Mouse (Mus musculus): ENCODE results near the gene 1600014C23Rik. TPM values are rescaled to one million over a fixed set of nuclear protein-coding genes. Genes with fewer than 3 reads are reported as not detected.

1600014C23Rik gene
- total and polyA plus RNA-seq, 3 experiments, result 2.2 to 3.6 TPM; not detected in 1

DNA sequence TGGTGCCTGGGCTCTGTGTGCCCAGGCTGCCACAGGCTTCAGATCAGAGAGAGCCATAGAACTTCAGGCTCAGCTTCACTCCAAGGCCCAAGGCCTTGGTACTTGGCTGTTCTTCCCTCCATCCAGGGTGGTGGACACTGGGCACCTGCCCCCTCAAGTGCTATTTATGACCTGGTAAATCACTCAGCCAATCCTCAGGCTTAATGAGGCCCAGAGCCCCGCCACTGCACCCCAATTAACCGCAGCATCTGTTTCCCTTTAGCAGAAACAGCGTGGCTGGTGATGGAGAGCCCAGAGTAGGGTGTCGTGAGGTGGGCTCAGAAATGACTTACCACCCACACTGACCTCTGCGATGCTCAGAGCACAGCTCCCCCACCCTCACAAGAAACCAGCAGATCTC is 23.2 kb upstream of the 1600014C23Rik start:
- H3K4me1 ChIP-seq (ENCODE audit: insufficient read depth, low read depth, low read length), result peaks cover 27% of the 10 kb centered on the region
- H3K27me3 ChIP-seq (ENCODE audit: insufficient read depth, low read length), result peaks cover 67% of the 10 kb centered on the region
- no peaks in the 10 kb centered on the region for H3K9me3 ChIP-seq (replicated peaks)
- H3K4me3 ChIP-seq (ENCODE audit: low read depth, low read length), result no peak overlapping the region
- no peak for TF ChIP-seq GATA1 (IDR thresholded peaks at IDR 0.05; ENCODE audit: borderline replicate concordance, low read length)
- no peak for TF ChIP-seq POLR2AphosphoS5 (IDR thresholded peaks at IDR 0.05; ENCODE audit: insufficient replicate concordance, low read depth, low read length)
- TF ChIP-seq TAL1 (conservative IDR thresholded peaks at IDR 0.05; ENCODE audit: low read depth, low read length), result no peak
- TF ChIP-seq GATA2 (IDR thresholded peaks at IDR 0.05; ENCODE audit: borderline replicate concordance, low read depth, low read length), result no peak
- no peak for TF ChIP-seq CTCF (IDR thresholded peaks at IDR 0.05; ENCODE audit: low read depth, low read length)
- no peaks in the 10 kb centered on the region for H3K36me3 ChIP-seq (replicated peaks)
- no peak for ATAC-seq (ENCODE audit: extremely low read depth, insufficient number of reproducible peaks, low FRiP score, poor library complexity, severe bottlenecking)
- no peak for DNase-seq (ENCODE audit: low spot score)

DNA sequence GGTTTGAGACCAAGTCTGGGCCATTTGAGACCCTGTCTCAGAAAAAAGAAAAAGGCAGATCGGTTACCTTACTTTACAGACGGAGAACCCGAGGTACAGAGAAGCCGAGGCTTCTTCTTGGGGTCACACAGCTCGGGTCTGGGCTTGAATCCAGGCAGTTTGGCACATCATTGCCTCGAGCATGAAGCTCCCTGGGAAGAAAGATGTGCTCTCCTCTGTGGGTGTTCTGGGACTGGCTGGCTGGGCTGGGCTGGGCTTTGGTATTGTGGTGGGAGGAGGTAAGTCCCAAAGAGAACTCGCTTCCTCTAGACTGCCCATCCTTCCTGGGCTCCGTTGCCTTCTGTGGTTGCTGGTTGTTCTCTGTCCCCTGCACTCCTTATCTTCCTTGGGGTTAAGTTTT is 22.7 kb upstream of the 1600014C23Rik start:
- peaks cover 27% of the 10 kb centered on the region for H3K4me1 ChIP-seq (ENCODE audit: insufficient read depth, low read depth, low read length)
- H3K9me3 ChIP-seq (replicated peaks), result no peaks in the 10 kb centered on the region
- DNase-seq (ENCODE audit: low spot score), result no peak
- H3K27me3 ChIP-seq (ENCODE audit: insufficient read depth, low read length), result peaks cover 67% of the 10 kb centered on the region
- H3K4me3 ChIP-seq (ENCODE audit: low read depth, low read length), result no peak overlapping the region
- no peaks in the 10 kb centered on the region for H3K36me3 ChIP-seq (replicated peaks)
- ATAC-seq (ENCODE audit: extremely low read depth, insufficient number of reproducible peaks, low FRiP score, poor library complexity, severe bottlenecking), result no peak
- no peak for TF ChIP-seq TAL1 (conservative IDR thresholded peaks at IDR 0.05; ENCODE audit: low read depth, low read length)
- TF ChIP-seq GATA2 (IDR thresholded peaks at IDR 0.05; ENCODE audit: borderline replicate concordance, low read depth, low read length), result no peak
- no peak for TF ChIP-seq GATA1 (IDR thresholded peaks at IDR 0.05; ENCODE audit: borderline replicate concordance, low read length)
- no peak for TF ChIP-seq CTCF (IDR thresholded peaks at IDR 0.05; ENCODE audit: low read depth, low read length)
- TF ChIP-seq POLR2AphosphoS5 (IDR thresholded peaks at IDR 0.05; ENCODE audit: insufficient replicate concordance, low read depth, low read length), result no peak

DNA sequence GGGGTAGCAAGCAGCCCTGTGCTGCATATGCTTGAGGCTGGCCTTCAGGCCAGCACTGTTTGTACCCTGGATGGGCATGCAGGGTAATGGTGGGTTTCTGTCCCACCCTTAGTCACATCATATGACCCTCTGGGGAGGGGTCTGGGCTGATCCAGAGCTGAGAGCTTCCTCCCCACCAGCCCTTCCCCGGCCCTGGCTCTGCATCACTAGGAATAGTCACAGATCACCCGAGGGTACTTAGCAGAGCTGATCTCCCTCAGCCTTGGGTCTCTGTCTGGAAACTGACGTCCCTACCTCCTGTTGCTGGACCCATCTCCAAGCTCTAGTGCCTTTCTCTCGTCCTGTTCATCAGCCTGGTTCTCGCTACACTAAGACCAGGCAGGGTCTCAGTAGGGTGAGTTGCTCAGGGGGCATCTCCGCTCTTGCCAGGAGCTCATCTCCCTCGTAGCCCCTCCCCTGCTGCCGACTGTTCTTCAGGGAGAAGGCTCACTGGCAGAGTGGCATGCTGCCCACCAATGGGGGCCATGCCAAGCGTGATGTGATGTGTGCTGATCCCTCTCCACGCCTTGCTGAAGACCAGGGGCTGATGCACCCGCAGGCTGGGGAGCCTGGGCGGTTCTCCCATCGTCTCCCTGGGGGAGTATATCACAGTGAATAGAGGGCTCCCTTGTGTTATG is 20.7 kb upstream of the 1600014C23Rik start:
- DNase-seq (ENCODE audit: low spot score) (no peak), ATAC-seq (ENCODE audit: extremely low read depth, insufficient number of reproducible peaks, low FRiP score, poor library complexity, severe bottlenecking) (no peak)
- H3K4me3 ChIP-seq (ENCODE audit: low read depth, low read length), result no peak overlapping the region
- peaks cover 6% of the 10 kb centered on the region for H3K36me3 ChIP-seq (replicated peaks)
- H3K9me3 ChIP-seq (replicated peaks), result no peaks in the 10 kb centered on the region
- TF ChIP-seq GATA2 (IDR thresholded peaks at IDR 0.05; ENCODE audit: borderline replicate concordance, low read depth, low read length) (no peak), GATA1 (IDR thresholded peaks at IDR 0.05; ENCODE audit: borderline replicate concordance, low read length) (no peak), CTCF (IDR thresholded peaks at IDR 0.05; ENCODE audit: low read depth, low read length) (no peak), POLR2AphosphoS5 (IDR thresholded peaks at IDR 0.05; ENCODE audit: insufficient replicate concordance, low read depth, low read length) (no peak), TAL1 (conservative IDR thresholded peaks at IDR 0.05; ENCODE audit: low read depth, low read length) (no peak)
- H3K27me3 ChIP-seq (ENCODE audit: insufficient read depth, low read length), result peaks cover 51% of the 10 kb centered on the region
- peaks cover 42% of the 10 kb centered on the region for H3K4me1 ChIP-seq (ENCODE audit: insufficient read depth, low read depth, low read length)

DNA sequence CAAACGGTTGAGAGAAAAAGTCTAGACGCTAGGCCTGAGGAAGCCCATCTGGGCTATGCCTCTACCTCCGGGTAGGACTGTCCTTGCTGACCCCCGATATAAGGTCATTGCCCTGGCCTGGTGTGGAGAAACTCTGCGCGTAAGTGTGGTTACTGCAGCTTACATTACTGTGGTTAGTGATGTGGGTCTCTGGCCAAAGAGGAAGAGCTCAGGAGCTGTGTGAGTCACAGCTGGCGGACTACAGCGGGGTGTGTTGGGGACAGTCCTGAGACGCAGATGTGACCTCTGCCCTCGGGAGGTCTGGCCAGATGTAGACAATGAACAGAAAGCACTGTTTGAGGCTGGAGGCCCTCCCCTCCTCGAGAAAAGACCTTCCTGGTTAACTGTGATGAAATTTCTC is 19.0 kb upstream of the 1600014C23Rik start:
- Histone ChIP-seq H3K4me1 (ENCODE audit: insufficient read depth, low read depth, low read length) (peaks cover 57% of the 10 kb centered on the region), H3K27me3 (ENCODE audit: insufficient read depth, low read length) (peaks cover 51% of the 10 kb centered on the region), H3K36me3 (replicated peaks) (peaks cover 6% of the 10 kb centered on the region), H3K9me3 (replicated peaks) (no peaks in the 10 kb centered on the region), H3K4me3 (ENCODE audit: low read depth, low read length) (no peak overlapping the region)
- ATAC-seq (ENCODE audit: extremely low read depth, insufficient number of reproducible peaks, low FRiP score, poor library complexity, severe bottlenecking), result no peak
- no peak for DNase-seq (ENCODE audit: low spot score)
- TF ChIP-seq CTCF (IDR thresholded peaks at IDR 0.05; ENCODE audit: low read depth, low read length) (no peak), POLR2AphosphoS5 (IDR thresholded peaks at IDR 0.05; ENCODE audit: insufficient replicate concordance, low read depth, low read length) (no peak), GATA1 (IDR thresholded peaks at IDR 0.05; ENCODE audit: borderline replicate concordance, low read length) (no peak), TAL1 (conservative IDR thresholded peaks at IDR 0.05; ENCODE audit: low read depth, low read length) (no peak), GATA2 (IDR thresholded peaks at IDR 0.05; ENCODE audit: borderline replicate concordance, low read depth, low read length) (no peak)

DNA sequence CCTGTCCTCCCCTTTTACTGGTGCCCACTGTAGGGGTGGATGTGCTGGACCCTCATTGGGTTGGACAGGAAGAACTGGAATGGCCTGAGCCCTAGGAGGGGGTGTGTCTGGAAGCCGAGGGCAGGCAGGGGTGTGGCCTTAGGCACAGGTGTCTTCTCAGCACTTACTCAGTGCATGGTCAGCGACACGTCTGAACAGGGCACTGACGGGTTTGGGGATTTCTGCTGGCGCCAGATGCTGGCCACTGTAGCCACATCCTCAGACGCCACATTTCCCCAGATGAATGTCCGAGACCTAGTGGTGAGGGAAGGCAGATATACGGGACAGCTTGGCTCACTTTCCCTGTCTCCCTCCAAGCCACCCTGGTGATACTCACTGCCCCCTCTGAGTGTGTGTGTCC is 18.4 kb upstream of the 1600014C23Rik start:
- H3K36me3 ChIP-seq (replicated peaks), result peaks cover 6% of the 10 kb centered on the region
- H3K27me3 ChIP-seq (ENCODE audit: insufficient read depth, low read length), result peaks cover 46% of the 10 kb centered on the region
- peaks cover 59% of the 10 kb centered on the region for H3K4me1 ChIP-seq (ENCODE audit: insufficient read depth, low read depth, low read length)
- ATAC-seq (ENCODE audit: extremely low read depth, insufficient number of reproducible peaks, low FRiP score, poor library complexity, severe bottlenecking) (no peak), DNase-seq (ENCODE audit: low spot score) (no peak)
- no peaks in the 10 kb centered on the region for H3K9me3 ChIP-seq (replicated peaks)
- no peak overlapping the region for H3K4me3 ChIP-seq (ENCODE audit: low read depth, low read length)
- no peak for TF ChIP-seq TAL1 (conservative IDR thresholded peaks at IDR 0.05; ENCODE audit: low read depth, low read length)
- no peak for TF ChIP-seq CTCF (IDR thresholded peaks at IDR 0.05; ENCODE audit: low read depth, low read length)
- no peak for TF ChIP-seq GATA1 (IDR thresholded peaks at IDR 0.05; ENCODE audit: borderline replicate concordance, low read length)
- TF ChIP-seq GATA2 (IDR thresholded peaks at IDR 0.05; ENCODE audit: borderline replicate concordance, low read depth, low read length), result no peak
- TF ChIP-seq POLR2AphosphoS5 (IDR thresholded peaks at IDR 0.05; ENCODE audit: insufficient replicate concordance, low read depth, low read length), result no peak

DNA sequence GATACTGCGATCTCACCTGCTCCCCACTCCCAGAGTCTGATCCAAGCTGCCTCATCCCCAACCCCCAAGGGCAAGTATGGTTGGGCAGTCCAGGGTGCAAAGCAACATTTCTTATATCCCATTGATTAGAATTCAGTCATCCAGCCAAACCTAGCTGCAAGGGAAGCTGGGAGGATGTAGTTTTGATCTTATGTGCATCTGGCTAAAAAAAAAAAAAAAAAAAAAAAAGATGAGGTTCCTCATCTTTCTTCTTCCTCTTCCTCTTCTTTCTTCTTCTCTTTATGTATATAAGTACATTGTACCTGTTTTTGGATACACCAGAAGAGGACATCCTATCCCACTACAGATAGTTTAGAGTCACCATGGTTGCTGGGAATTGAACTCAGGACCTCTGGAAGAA is 17.7 kb upstream of the 1600014C23Rik start:
- TF ChIP-seq CTCF (IDR thresholded peaks at IDR 0.05; ENCODE audit: low read depth, low read length) (no peak), POLR2AphosphoS5 (IDR thresholded peaks at IDR 0.05; ENCODE audit: insufficient replicate concordance, low read depth, low read length) (no peak), GATA2 (IDR thresholded peaks at IDR 0.05; ENCODE audit: borderline replicate concordance, low read depth, low read length) (no peak), GATA1 (IDR thresholded peaks at IDR 0.05; ENCODE audit: borderline replicate concordance, low read length) (no peak)
- peaks cover 62% of the 10 kb centered on the region for H3K4me1 ChIP-seq (ENCODE audit: insufficient read depth, low read depth, low read length)

More for the DNA sequence above, 17.7 kb upstream of the 1600014C23Rik start:
- ATAC-seq (ENCODE audit: extremely low read depth, insufficient number of reproducible peaks, low FRiP score, poor library complexity, severe bottlenecking) (no peak), DNase-seq (ENCODE audit: low spot score) (no peak)
- H3K36me3 ChIP-seq (replicated peaks), result peaks cover 12% of the 10 kb centered on the region
- no peak overlapping the region for H3K4me3 ChIP-seq (ENCODE audit: low read depth, low read length)
- no peaks in the 10 kb centered on the region for H3K9me3 ChIP-seq (replicated peaks)
- H3K27me3 ChIP-seq (ENCODE audit: insufficient read depth, low read length), result peaks cover 41% of the 10 kb centered on the region

Data from G1E (cell line).